Mouse (Mus musculus): ENCODE measurements at regions not wholly inside any gene's neighbourhood (a gene's known extent, or its start where the extent isn't known, plus 50 kb on each side); places are given as distances from the start of the nearest gene placed in this dataset.

DNA sequence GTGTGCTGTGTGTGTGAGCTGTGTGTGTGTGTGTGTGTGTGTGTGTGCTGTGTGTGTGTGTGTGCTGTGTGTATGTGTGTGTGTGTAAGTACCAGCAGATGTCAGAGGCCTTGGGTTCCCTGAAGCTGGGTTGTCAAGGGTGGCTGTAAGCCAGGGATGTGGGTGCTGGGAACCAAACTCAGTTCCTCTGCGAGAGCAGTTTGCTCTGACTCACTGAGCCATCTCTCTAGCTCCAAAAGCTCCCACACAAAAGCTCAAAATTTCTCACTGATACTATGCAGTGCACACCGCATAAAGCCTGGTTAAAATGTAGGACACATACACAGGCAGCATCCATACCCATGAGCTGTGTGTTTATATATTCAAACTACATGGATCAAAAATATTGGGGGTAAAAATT is 172.9 kb upstream of the Clec14a start:
- no peaks in the 10 kb centered on the region for H3K9me3 ChIP-seq (ENCODE audit: control insufficient read depth, insufficient read depth, low read depth, low read length)
- TF ChIP-seq HCFC1 (IDR thresholded peaks at IDR 0.05; ENCODE audit: borderline replicate concordance, insufficient read depth, low read length): no peak
- TF ChIP-seq MAFK (IDR thresholded peaks at IDR 0.05; ENCODE audit: insufficient read depth, low read depth, low read length): no peak
- no peak for TF ChIP-seq ZC3H11A (IDR thresholded peaks at IDR 0.05; ENCODE audit: borderline replicate concordance, low read depth, low read length)
- TF ChIP-seq ZNF384 (IDR thresholded peaks at IDR 0.05; ENCODE audit: low read depth, low read length): no peak
- no peak for TF ChIP-seq CHD2 (IDR thresholded peaks at IDR 0.05; ENCODE audit: low read depth, low read length)
- H3K4me3 ChIP-seq (ENCODE audit: insufficient read depth in 1 of 2, low read depth in 1 of 2, low read length in 2 of 2, poor library complexity in 1 of 2, severe bottlenecking in 1 of 2): no peak overlapping the region
- no peak for DNase-seq (ENCODE audit: low read depth, low spot score)
- in situ Hi-C loops (cut with MboI; ENCODE audit: low sequenced_read_pairs in 2 of 2, unreplicated experiment in 2 of 2): no loop called here
- no peak overlapping the region for H3K27ac ChIP-seq (ENCODE audit: insufficient read depth, low read depth, low read length, poor library complexity, severe bottlenecking)
- no peak overlapping the region for H3K9ac ChIP-seq (ENCODE audit: insufficient read depth, low read depth, low read length, poor library complexity, severe bottlenecking)
- no peaks in the 10 kb centered on the region for H3K36me3 ChIP-seq (ENCODE audit: control insufficient read depth, insufficient read depth, low read length, poor library complexity, severe bottlenecking)
- H3K4me1 ChIP-seq (ENCODE audit: control insufficient read depth in 2 of 2, insufficient read depth in 2 of 2, low read length in 2 of 2, poor library complexity in 1 of 2): peaks cover 0 to 2% of the 10 kb centered on the region in 2 experiments; a peak in 1 of 4 replicates

GRCm38 (mm10) chr12:58440666-58441065 is 171.6 kb upstream of the Clec14a start:
- Histone ChIP-seq H3K27ac (ENCODE audit: insufficient read depth, low read depth, low read length, poor library complexity, severe bottlenecking) (no peak overlapping the region), H3K4me3 (ENCODE audit: insufficient read depth in 1 of 2, low read depth in 1 of 2, low read length in 2 of 2, poor library complexity in 1 of 2, severe bottlenecking in 1 of 2) (no peak overlapping the region), H3K9ac (ENCODE audit: insufficient read depth, low read depth, low read length, poor library complexity, severe bottlenecking) (no peak overlapping the region), H3K36me3 (ENCODE audit: control insufficient read depth, insufficient read depth, low read length, poor library complexity, severe bottlenecking) (no peaks in the 10 kb centered on the region), H3K9me3 (ENCODE audit: control insufficient read depth, insufficient read depth, low read depth, low read length) (no peaks in the 10 kb centered on the region), H3K4me1 (ENCODE audit: control insufficient read depth in 2 of 2, insufficient read depth in 2 of 2, low read length in 2 of 2, poor library complexity in 1 of 2) (no peaks in the 10 kb centered on the region)
- no peak for TF ChIP-seq MAFK (IDR thresholded peaks at IDR 0.05; ENCODE audit: insufficient read depth, low read depth, low read length)
- TF ChIP-seq ZC3H11A (IDR thresholded peaks at IDR 0.05; ENCODE audit: borderline replicate concordance, low read depth, low read length): no peak
- TF ChIP-seq ZNF384 (IDR thresholded peaks at IDR 0.05; ENCODE audit: low read depth, low read length): no peak
- TF ChIP-seq CHD2 (IDR thresholded peaks at IDR 0.05; ENCODE audit: low read depth, low read length): no peak
- no peak for TF ChIP-seq HCFC1 (IDR thresholded peaks at IDR 0.05; ENCODE audit: borderline replicate concordance, insufficient read depth, low read length)
- no peak for DNase-seq (ENCODE audit: low read depth, low spot score)
- in situ Hi-C loops (cut with MboI; ENCODE audit: low sequenced_read_pairs in 2 of 2, unreplicated experiment in 2 of 2): no loop called here

DNA sequence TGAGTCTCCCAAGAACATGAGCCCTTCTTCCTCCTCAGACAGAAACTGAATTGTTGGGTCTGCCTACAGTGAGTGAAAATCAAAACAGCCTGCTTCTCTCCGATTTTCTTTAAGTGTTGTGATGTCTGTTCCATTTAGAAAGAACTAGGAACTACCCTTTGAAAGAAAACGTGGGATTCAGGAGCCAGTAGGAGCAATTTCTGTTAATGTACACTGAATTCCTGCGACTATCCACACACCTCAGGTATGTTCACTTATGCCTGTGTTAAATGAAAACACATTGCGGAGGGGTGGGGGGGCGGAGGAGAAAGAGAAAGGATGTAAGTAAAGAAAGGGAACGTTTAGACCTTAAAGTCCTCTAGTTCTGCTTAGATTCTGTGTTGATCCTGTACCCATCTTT is 167.9 kb upstream of the Clec14a start:
- in situ Hi-C loops (cut with MboI; ENCODE audit: low sequenced_read_pairs in 2 of 2, unreplicated experiment in 2 of 2): no loop called here
- no peak for TF ChIP-seq HCFC1 (IDR thresholded peaks at IDR 0.05; ENCODE audit: borderline replicate concordance, insufficient read depth, low read length)
- no peak for TF ChIP-seq CHD2 (IDR thresholded peaks at IDR 0.05; ENCODE audit: low read depth, low read length)
- no peak for TF ChIP-seq ZC3H11A (IDR thresholded peaks at IDR 0.05; ENCODE audit: borderline replicate concordance, low read depth, low read length)
- TF ChIP-seq ZNF384 (IDR thresholded peaks at IDR 0.05; ENCODE audit: low read depth, low read length): no peak
- no peak for TF ChIP-seq MAFK (IDR thresholded peaks at IDR 0.05; ENCODE audit: insufficient read depth, low read depth, low read length)
- no peak for DNase-seq (ENCODE audit: low read depth, low spot score)

GRCm38 (mm10) chr12:58434504-58434903 is 165.4 kb upstream of the Clec14a start:
- no peak for DNase-seq (ENCODE audit: low read depth, low spot score)
- in situ Hi-C loops (cut with MboI; ENCODE audit: low sequenced_read_pairs in 2 of 2, unreplicated experiment in 2 of 2): no loop called here
- Histone ChIP-seq H3K9ac (ENCODE audit: insufficient read depth, low read depth, low read length, poor library complexity, severe bottlenecking) (no peak overlapping the region), H3K4me1 (ENCODE audit: control insufficient read depth in 2 of 2, insufficient read depth in 2 of 2, low read length in 2 of 2, poor library complexity in 1 of 2) (no peaks in the 10 kb centered on the region), H3K36me3 (ENCODE audit: control insufficient read depth, insufficient read depth, low read length, poor library complexity, severe bottlenecking) (no peaks in the 10 kb centered on the region), H3K4me3 (ENCODE audit: insufficient read depth in 1 of 2, low read depth in 1 of 2, low read length in 2 of 2, poor library complexity in 1 of 2, severe bottlenecking in 1 of 2) (no peak overlapping the region), H3K9me3 (ENCODE audit: control insufficient read depth, insufficient read depth, low read depth, low read length) (no peaks in the 10 kb centered on the region), H3K27ac (ENCODE audit: insufficient read depth, low read depth, low read length, poor library complexity, severe bottlenecking) (no peak overlapping the region)
- TF ChIP-seq ZNF384 (IDR thresholded peaks at IDR 0.05; ENCODE audit: low read depth, low read length) (no peak), HCFC1 (IDR thresholded peaks at IDR 0.05; ENCODE audit: borderline replicate concordance, insufficient read depth, low read length) (no peak), CHD2 (IDR thresholded peaks at IDR 0.05; ENCODE audit: low read depth, low read length) (no peak), MAFK (IDR thresholded peaks at IDR 0.05; ENCODE audit: insufficient read depth, low read depth, low read length) (no peak), ZC3H11A (IDR thresholded peaks at IDR 0.05; ENCODE audit: borderline replicate concordance, low read depth, low read length) (no peak)

More for the DNA sequence above, 167.9 kb upstream of the Clec14a start:
- Histone ChIP-seq H3K9me3 (ENCODE audit: control insufficient read depth, insufficient read depth, low read depth, low read length) (no peaks in the 10 kb centered on the region), H3K4me1 (ENCODE audit: control insufficient read depth in 2 of 2, insufficient read depth in 2 of 2, low read length in 2 of 2, poor library complexity in 1 of 2) (no peaks in the 10 kb centered on the region), H3K36me3 (ENCODE audit: control insufficient read depth, insufficient read depth, low read length, poor library complexity, severe bottlenecking) (no peaks in the 10 kb centered on the region), H3K9ac (ENCODE audit: insufficient read depth, low read depth, low read length, poor library complexity, severe bottlenecking) (no peak overlapping the region), H3K27ac (ENCODE audit: insufficient read depth, low read depth, low read length, poor library complexity, severe bottlenecking) (no peak overlapping the region), H3K4me3 (ENCODE audit: insufficient read depth in 1 of 2, low read depth in 1 of 2, low read length in 2 of 2, poor library complexity in 1 of 2, severe bottlenecking in 1 of 2) (no peak overlapping the region)

- DNase-seq (ENCODE audit: low read depth, low spot score): no peak
- TF ChIP-seq ZNF384 (IDR thresholded peaks at IDR 0.05; ENCODE audit: low read depth, low read length) (no peak), HCFC1 (IDR thresholded peaks at IDR 0.05; ENCODE audit: borderline replicate concordance, insufficient read depth, low read length) (no peak), CHD2 (IDR thresholded peaks at IDR 0.05; ENCODE audit: low read depth, low read length) (no peak)
- no peak overlapping the region for H3K4me3 ChIP-seq (ENCODE audit: insufficient read depth in 1 of 2, low read depth in 1 of 2, low read length in 2 of 2, poor library complexity in 1 of 2, severe bottlenecking in 1 of 2)
- H3K4me1 ChIP-seq (ENCODE audit: control insufficient read depth in 2 of 2, insufficient read depth in 2 of 2, low read length in 2 of 2, poor library complexity in 1 of 2): no peaks in the 10 kb centered on the region
- no peak overlapping the region for H3K27ac ChIP-seq (ENCODE audit: insufficient read depth, low read depth, low read length, poor library complexity, severe bottlenecking)
- H3K9me3 ChIP-seq (ENCODE audit: control insufficient read depth, insufficient read depth, low read depth, low read length): no peaks in the 10 kb centered on the region
- no peak overlapping the region for H3K9ac ChIP-seq (ENCODE audit: insufficient read depth, low read depth, low read length, poor library complexity, severe bottlenecking)
- in situ Hi-C loops (cut with MboI; ENCODE audit: low sequenced_read_pairs in 2 of 2, unreplicated experiment in 2 of 2): no loop called here
- no peaks in the 10 kb centered on the region for H3K36me3 ChIP-seq (ENCODE audit: control insufficient read depth, insufficient read depth, low read length, poor library complexity, severe bottlenecking)
These were observed 160.8 kb upstream of the Clec14a start for GRCm38 (mm10) chr12:58429929-58430328.
